Mouse (Mus musculus): Measurements from ENCODE around the gene Mst1r. TPM values are rescaled to one million over a fixed set of nuclear protein-coding genes. Genes with fewer than 3 reads are reported as not detected.

Mst1r gene
- total RNA-seq, 2 experiments from 2014 or later: 2.8 to 3.0 TPM

- peak in 1 of 2 experiments; percentile 44 for DNase-seq
- intact Hi-C loops (cut with DNase I): loop anchor here (10.0 kb wide), 1 partner anchor 386 kb away; the partner anchor contains the start of genes Amt and Nicn1
These were observed 1.9 kb downstream of the Mst1r start for GRCm38 (mm10) chr9:107908410-107909158.

DNA sequence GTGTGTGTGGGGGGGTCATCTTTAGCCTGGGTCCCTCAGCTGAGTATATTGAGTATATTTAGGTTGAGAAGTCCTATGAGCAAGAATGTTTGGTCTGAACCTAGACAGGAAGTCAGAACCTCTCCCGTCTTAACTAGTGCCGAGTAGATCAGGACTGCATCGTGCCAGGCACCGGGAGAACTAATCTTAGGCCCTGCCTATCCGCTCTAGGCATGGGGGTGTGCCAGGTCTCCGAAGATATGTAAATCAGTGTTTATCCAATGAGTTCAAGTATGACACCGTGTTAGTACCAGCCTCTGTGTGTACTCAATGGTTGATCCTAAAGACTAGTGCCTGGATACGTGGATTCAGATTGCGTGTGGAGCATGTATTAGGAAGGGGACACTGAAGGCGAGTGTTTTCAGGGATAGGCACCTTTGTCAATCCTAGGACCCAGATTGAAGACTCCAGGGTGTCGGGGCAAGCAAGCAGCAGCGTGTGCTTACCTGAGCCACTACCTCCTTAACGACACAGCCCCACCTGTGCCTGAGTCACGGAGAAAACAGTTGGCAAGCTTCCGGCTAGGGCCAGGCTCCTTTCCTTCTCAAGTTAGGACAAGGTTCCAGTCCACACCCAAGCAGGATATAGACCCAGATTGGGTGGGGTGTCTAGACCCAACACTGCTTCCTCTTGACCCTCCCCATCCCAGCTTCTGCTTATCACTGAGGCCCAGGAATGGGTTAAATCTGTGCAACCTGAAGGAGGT lies 3.5 kb downstream of the Mst1r start:
- intact Hi-C loops (cut with DNase I): no loop called here

GRCm38 (mm10) chr9:107914764-107915420 lies 8.2 kb downstream of the Mst1r start:
- intact Hi-C loops (cut with DNase I): no loop called here
- no peak for DNase-seq

More for the DNA sequence above, 3.5 kb downstream of the Mst1r start:
- DNase-seq: no peak

DNA sequence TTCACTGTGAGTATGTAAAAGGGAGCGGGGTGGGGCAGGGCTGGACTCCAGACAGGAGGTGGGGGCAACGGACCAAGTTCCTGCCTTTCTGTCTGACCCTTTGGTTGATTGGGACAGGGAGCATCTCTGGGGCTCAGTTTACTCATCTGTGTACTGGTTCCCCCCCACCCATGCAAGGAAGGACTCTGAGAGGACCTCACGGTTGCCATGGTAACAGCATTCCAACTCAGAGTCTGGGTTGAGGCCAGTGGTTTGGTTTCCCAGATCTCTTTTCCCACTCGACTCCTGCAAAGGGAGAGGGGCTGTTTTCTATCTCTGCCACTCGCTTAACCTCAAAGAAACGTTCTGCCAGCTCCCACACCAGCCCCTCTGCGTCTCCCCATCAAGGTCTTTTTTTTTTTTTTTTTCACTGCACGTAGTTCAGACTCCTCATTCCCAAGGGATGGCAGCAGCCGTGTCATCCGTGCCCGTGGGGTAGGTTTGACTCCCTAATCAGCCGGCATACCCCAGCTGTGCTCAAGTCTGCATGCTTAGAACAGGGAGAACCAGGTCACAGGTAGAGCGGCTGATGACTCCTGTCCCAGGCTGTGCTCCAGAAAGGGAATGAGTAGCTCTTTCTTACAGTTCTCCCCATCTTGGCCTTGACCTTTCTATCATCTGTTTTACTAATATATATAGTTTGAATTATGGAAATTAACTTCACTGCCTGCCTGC lies 11.4 kb downstream of the Mst1r start:
- intact Hi-C loops (cut with DNase I): no loop called here
- DNase-seq: no peak

GRCm38 (mm10) chr9:107918884-107919283 lies 12.2 kb downstream of the Mst1r start:
- intact Hi-C loops (cut with DNase I): no loop called here
- DNase-seq: no peak

- DNase-seq: no peak
- intact Hi-C loops (cut with DNase I): no loop called here
These were observed 12.8 kb downstream of the Mst1r start for GRCm38 (mm10) chr9:107919441-107919840.

- DNase-seq: peak in 1 of 2 experiments; percentile 60
- intact Hi-C loops (cut with DNase I): loop anchor here (10.0 kb wide), 1 partner anchor 262 kb away; no protein-coding TSS in a partner anchor
These were observed 16.3 kb downstream of the Mst1r start for GRCm38 (mm10) chr9:107923021-107923420.

DNA sequence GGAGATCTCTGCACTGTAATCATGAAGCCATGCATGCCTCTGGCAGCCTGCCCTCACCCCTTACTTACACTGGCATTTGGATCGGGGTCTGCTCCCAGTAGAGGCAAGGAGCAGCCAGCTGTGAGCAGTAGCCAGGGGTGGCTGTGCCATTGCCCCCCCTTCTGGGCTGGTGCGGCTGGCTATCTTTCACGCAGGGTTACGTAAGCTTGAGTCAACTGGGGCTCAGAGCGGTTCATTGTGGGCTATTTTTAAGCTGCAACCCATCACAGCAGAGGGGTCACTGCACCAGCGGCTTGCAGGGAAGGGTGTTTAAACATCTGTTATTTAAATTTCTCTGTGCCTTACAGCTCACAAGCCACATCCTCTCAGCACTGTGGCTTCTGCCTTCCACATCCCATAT lies 17.3 kb downstream of the Mst1r start:
- intact Hi-C loops (cut with DNase I): loop anchor here (10.0 kb wide), 1 partner anchor 261 kb away; no protein-coding TSS in a partner anchor
- peak; percentile 47 to 50 for DNase-seq

- intact Hi-C loops (cut with DNase I): loop anchor here (10.0 kb wide), 1 partner anchor 260 kb away; no protein-coding TSS in a partner anchor
- no peak for DNase-seq
These were observed 18.6 kb downstream of the Mst1r start for GRCm38 (mm10) chr9:107925251-107925650.

GRCm38 (mm10) chr9:107926920-107927420 lies 20.3 kb downstream of the Mst1r start:
- intact Hi-C loops (cut with DNase I): loop anchor here (10.0 kb wide), 1 partner anchor 258 kb away; no protein-coding TSS in a partner anchor
- DNase-seq: no peak

DNA sequence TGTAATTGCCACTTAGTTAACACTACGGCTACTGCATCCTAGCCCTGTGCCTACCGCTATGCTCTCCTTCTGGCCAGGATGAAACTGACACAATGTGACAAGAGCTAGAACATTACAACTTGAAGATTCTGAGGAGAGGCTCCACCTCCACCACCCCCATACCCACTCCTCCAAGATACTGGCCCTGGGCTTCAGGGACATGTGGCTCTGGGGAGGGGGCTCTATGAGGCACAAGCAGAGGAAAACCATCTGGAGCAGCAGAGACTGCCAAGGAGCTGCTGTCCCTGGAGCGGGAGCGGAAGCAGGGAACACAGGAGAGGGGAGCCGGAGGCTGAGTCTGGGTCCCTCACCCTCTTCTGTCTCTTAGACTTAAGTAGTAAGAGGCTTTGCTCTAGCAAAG lies 21.1 kb downstream of the Mst1r start:
- intact Hi-C loops (cut with DNase I): loop anchor here (10.0 kb wide), 1 partner anchor 257 kb away; no protein-coding TSS in a partner anchor
- DNase-seq: no peak

- intact Hi-C loops (cut with DNase I): loop anchor here (10.0 kb wide), 1 partner anchor 257 kb away; no protein-coding TSS in a partner anchor
- DNase-seq: no peak
These were observed 21.5 kb downstream of the Mst1r start, which contains the start of gene Actl11 for GRCm38 (mm10) chr9:107928169-107928568. Actl11 (plus strand) TSS chr9:107928469.

DNA sequence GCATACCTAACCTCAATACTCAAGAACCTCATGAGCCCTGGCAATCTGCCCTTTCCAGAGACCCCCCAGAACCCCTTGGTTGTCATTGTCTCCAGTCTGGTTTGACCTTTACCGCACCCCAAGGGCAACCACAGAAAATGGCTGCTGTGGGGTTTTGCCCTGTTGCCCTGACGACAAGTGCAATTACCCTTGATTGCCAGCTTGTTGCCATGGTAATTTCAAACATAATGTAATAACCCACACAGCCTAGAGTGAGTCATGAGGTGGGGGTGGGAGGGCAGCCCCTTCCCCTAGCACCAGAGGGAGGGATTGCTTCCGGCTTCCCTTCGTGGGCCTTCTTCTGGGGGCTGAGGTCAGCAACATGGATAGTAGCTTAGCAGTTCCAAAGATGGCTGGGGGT lies 25.5 kb downstream of the Mst1r start:
- intact Hi-C loops (cut with DNase I): no loop called here
- DNase-seq: no peak

GRCm38 (mm10) chr9:107934146-107934545 lies 27.5 kb downstream of the Mst1r start:
- no peak for DNase-seq
- intact Hi-C loops (cut with DNase I): no loop called here

DNA sequence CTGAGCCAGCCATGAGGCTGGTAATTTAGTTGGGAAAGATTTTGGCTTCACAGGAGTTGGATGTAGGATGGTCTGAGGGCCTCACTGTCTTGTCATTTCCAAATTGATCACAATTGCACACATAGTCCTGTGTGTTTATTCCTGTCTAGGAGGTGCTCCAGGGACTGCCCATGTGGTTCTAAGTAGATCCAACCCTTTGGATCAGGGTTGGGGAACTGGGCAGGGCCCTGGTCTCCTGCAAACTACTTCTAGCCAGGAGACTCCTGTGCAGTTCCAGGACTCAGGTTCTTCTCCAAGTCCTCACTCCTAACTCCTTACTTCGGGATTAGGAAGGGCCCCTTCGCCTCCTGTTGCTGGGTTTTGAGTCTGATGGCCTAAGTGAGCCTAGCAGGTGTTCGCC lies 28.7 kb downstream of the Mst1r start, which contains the start of gene Camkv:
Camkv (plus strand) TSS at position 301 of the 400 bp plus-strand sequence.
- DNase-seq: no peak
- intact Hi-C loops (cut with DNase I): no loop called here

- intact Hi-C loops (cut with DNase I): no loop called here
- peak in 1 of 2 experiments; percentile 28 for DNase-seq
These were observed 29.1 kb downstream of the Mst1r start for GRCm38 (mm10) chr9:107935790-107936214.

DNA sequence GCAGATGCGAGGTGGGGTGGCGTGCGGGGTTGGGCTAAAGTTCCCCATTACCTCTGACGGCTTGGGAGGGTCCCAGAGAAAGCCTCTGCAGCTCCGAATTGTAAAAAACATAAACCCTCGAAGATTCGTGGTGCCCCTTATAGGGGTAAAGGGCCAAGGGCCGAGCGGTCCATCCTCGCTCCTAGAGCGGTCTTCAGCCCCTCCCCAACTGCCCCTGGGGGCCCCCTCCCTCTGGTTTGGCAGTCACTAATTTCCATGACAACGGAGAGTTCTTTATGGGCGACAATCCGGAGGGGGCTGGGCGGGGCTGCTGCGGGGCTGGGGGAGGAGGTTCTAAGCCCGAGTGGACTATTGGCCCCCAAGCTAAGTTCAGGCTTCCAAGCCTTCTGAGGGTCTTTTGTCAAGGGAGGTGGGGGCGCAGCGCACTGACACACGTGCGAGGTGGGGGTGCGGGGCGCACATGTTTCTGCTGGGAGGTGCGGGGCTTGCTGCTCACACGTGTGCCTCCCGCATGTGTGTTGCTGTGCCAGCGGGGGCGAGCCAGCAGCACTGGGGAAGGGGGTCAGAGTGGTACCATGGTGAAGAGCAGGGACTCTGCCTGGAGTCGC lies 29.6 kb downstream of the Mst1r start:
- intact Hi-C loops (cut with DNase I): no loop called here
- no peak for DNase-seq

- intact Hi-C loops (cut with DNase I): no loop called here
- no peak for DNase-seq
These were observed 30.2 kb downstream of the Mst1r start for GRCm38 (mm10) chr9:107936831-107937230.

Measured in heart, postnatal 14 days (tissue).